Mouse (Mus musculus): ENCODE measurements around the gene Gm49366. TPM values are rescaled to one million over a fixed set of nuclear protein-coding genes. Genes with fewer than 3 reads are reported as not detected.
"Not testable (repeated sequence)": the region's sequence is repeated elsewhere in the genome, so short reads cannot be mapped to it uniquely, and the experiment has no call there.

Gm49366 gene
- polyA plus RNA-seq, 1 experiment from 2014 or later: not detected

GRCm38 (mm10) chr12:84028328-84028727 is 10.4 kb upstream of the Gm49366 start:
- 44% methylated on average over 3 of the region's 3 CpGs for WGBS
- not testable (repeated sequence) for H3K4me1 ChIP-seq (replicated peaks; ENCODE audit: control insufficient read depth, insufficient read depth, low read length); H3K27me3 ChIP-seq (replicated peaks; ENCODE audit: control insufficient read depth, insufficient read depth, low read length); H3K9me3 ChIP-seq (ENCODE audit: control insufficient read depth, low read length); H3K4me3 ChIP-seq (replicated peaks; ENCODE audit: low read length); H3K27ac ChIP-seq (ENCODE audit: low read length); H3K36me3 ChIP-seq (ENCODE audit: control insufficient read depth, insufficient read depth); H3K9ac ChIP-seq (replicated peaks; ENCODE audit: low read depth, low read length); H3K4me2 ChIP-seq (ENCODE audit: low read length); ATAC-seq

- H3K4me1 ChIP-seq (replicated peaks; ENCODE audit: control insufficient read depth, insufficient read depth, low read length); H3K27me3 ChIP-seq (replicated peaks; ENCODE audit: control insufficient read depth, insufficient read depth, low read length); ATAC-seq; H3K4me2 ChIP-seq (ENCODE audit: low read length); H3K4me3 ChIP-seq (replicated peaks; ENCODE audit: low read length); H3K9me3 ChIP-seq (ENCODE audit: control insufficient read depth, low read length); H3K36me3 ChIP-seq (ENCODE audit: control insufficient read depth, insufficient read depth); H3K9ac ChIP-seq (replicated peaks; ENCODE audit: low read depth, low read length); H3K27ac ChIP-seq (ENCODE audit: low read length): not testable (repeated sequence)
- WGBS: 75% methylated on average over 1 of the region's 1 CpGs
These were observed 9.7 kb upstream of the Gm49366 start for GRCm38 (mm10) chr12:84029043-84029442.

- WGBS: 69% methylated on average over 4 of the region's 4 CpGs
- no peak overlapping the region for H3K27ac ChIP-seq (ENCODE audit: low read length)
- H3K27me3 ChIP-seq (replicated peaks; ENCODE audit: control insufficient read depth, insufficient read depth, low read length): no peaks in the 10 kb centered on the region
- H3K4me2 ChIP-seq (ENCODE audit: low read length): no peak overlapping the region
- no peaks in the 10 kb centered on the region for H3K9me3 ChIP-seq (ENCODE audit: control insufficient read depth, low read length)
- H3K4me3 ChIP-seq (replicated peaks; ENCODE audit: low read length): no peak overlapping the region
- no peaks in the 10 kb centered on the region for H3K36me3 ChIP-seq (ENCODE audit: control insufficient read depth, insufficient read depth)
- peak; percentile 83 for ATAC-seq
- H3K4me1 ChIP-seq (replicated peaks; ENCODE audit: control insufficient read depth, insufficient read depth, low read length): no peaks in the 10 kb centered on the region
- no peak overlapping the region for H3K9ac ChIP-seq (replicated peaks; ENCODE audit: low read depth, low read length)
These were observed 7.9 kb upstream of the Gm49366 start for GRCm38 (mm10) chr12:84030659-84031332.

- no peaks in the 10 kb centered on the region for H3K36me3 ChIP-seq (ENCODE audit: control insufficient read depth, insufficient read depth)
- H3K27me3 ChIP-seq (replicated peaks; ENCODE audit: control insufficient read depth, insufficient read depth, low read length): no peaks in the 10 kb centered on the region
- no peaks in the 10 kb centered on the region for H3K9me3 ChIP-seq (ENCODE audit: control insufficient read depth, low read length)
- H3K4me1 ChIP-seq (replicated peaks; ENCODE audit: control insufficient read depth, insufficient read depth, low read length): no peaks in the 10 kb centered on the region
- WGBS: 92% methylated on average over 4 of the region's 4 CpGs
- no peak for ATAC-seq
- H3K4me2 ChIP-seq (ENCODE audit: low read length): no peak overlapping the region
- H3K4me3 ChIP-seq (replicated peaks; ENCODE audit: low read length): no peak overlapping the region
- H3K27ac ChIP-seq (ENCODE audit: low read length): no peak overlapping the region
- no peak overlapping the region for H3K9ac ChIP-seq (replicated peaks; ENCODE audit: low read depth, low read length)
These were observed 5.9 kb upstream of the Gm49366 start for GRCm38 (mm10) chr12:84032854-84033253.

- not testable (repeated sequence) for H3K9ac ChIP-seq (replicated peaks; ENCODE audit: low read depth, low read length); H3K4me2 ChIP-seq (ENCODE audit: low read length); H3K27me3 ChIP-seq (replicated peaks; ENCODE audit: control insufficient read depth, insufficient read depth, low read length); H3K36me3 ChIP-seq (ENCODE audit: control insufficient read depth, insufficient read depth); ATAC-seq; H3K27ac ChIP-seq (ENCODE audit: low read length); H3K4me3 ChIP-seq (replicated peaks; ENCODE audit: low read length); H3K4me1 ChIP-seq (replicated peaks; ENCODE audit: control insufficient read depth, insufficient read depth, low read length); H3K9me3 ChIP-seq (ENCODE audit: control insufficient read depth, low read length)
- WGBS: 82% methylated on average over 2 of the region's 2 CpGs
These were observed 5.4 kb upstream of the Gm49366 start for GRCm38 (mm10) chr12:84033302-84033701.

- Histone ChIP-seq H3K36me3 (ENCODE audit: control insufficient read depth, insufficient read depth) (no peaks in the 10 kb centered on the region), H3K4me1 (replicated peaks; ENCODE audit: control insufficient read depth, insufficient read depth, low read length) (no peaks in the 10 kb centered on the region), H3K27ac (ENCODE audit: low read length) (no peak overlapping the region), H3K4me2 (ENCODE audit: low read length) (no peak overlapping the region), H3K27me3 (replicated peaks; ENCODE audit: control insufficient read depth, insufficient read depth, low read length) (no peaks in the 10 kb centered on the region), H3K9me3 (ENCODE audit: control insufficient read depth, low read length) (no peaks in the 10 kb centered on the region), H3K4me3 (replicated peaks; ENCODE audit: low read length) (no peak overlapping the region), H3K9ac (replicated peaks; ENCODE audit: low read depth, low read length) (no peak overlapping the region)
- no peak for ATAC-seq
- 81% methylated on average over 4 of the region's 4 CpGs for WGBS
These were observed 4.6 kb upstream of the Gm49366 start for GRCm38 (mm10) chr12:84034108-84034507.

- peak; percentile 61 for ATAC-seq
These were observed 494 bp upstream of the Gm49366 start, which contains the start of gene Acot4 for GRCm38 (mm10) chr12:84038241-84038640. TSS of gene Acot4 (plus strand) at chr12:84038379.

GRCm38 (mm10) chr12:84042248-84042647 is 3.5 kb downstream of the Gm49366 start:
- ATAC-seq: no peak
- no peak overlapping the region for H3K9ac ChIP-seq (replicated peaks; ENCODE audit: low read depth, low read length)
- H3K27ac ChIP-seq (ENCODE audit: low read length): no peak overlapping the region
- no peak overlapping the region for H3K4me2 ChIP-seq (ENCODE audit: low read length)
- no peaks in the 10 kb centered on the region for H3K4me1 ChIP-seq (replicated peaks; ENCODE audit: control insufficient read depth, insufficient read depth, low read length)
- H3K27me3 ChIP-seq (replicated peaks; ENCODE audit: control insufficient read depth, insufficient read depth, low read length): no peaks in the 10 kb centered on the region
- WGBS: 89% methylated on average over 5 of the region's 5 CpGs
- no peaks in the 10 kb centered on the region for H3K36me3 ChIP-seq (ENCODE audit: control insufficient read depth, insufficient read depth)
- H3K9me3 ChIP-seq (ENCODE audit: control insufficient read depth, low read length): peaks cover 2% of the 10 kb centered on the region; the same call in 1 of the 2 replicates
- H3K4me3 ChIP-seq (replicated peaks; ENCODE audit: low read length): no peak overlapping the region

More at GRCm38 (mm10) chr12:84038241-84038640, 494 bp upstream of the Gm49366 start, which contains the start of gene Acot4:
- 11% methylated on average over 32 of the region's 32 CpGs for WGBS
- H3K27me3 ChIP-seq (replicated peaks; ENCODE audit: control insufficient read depth, insufficient read depth, low read length); H3K36me3 ChIP-seq (ENCODE audit: control insufficient read depth, insufficient read depth); H3K4me1 ChIP-seq (replicated peaks; ENCODE audit: control insufficient read depth, insufficient read depth, low read length); H3K27ac ChIP-seq (ENCODE audit: low read length); H3K9me3 ChIP-seq (ENCODE audit: control insufficient read depth, low read length): not testable (repeated sequence)
- Histone ChIP-seq H3K4me3 (replicated peaks; ENCODE audit: low read length) (peak within 1 kb of the TSS; percentile 45), H3K4me2 (ENCODE audit: low read length) (peak within 1 kb of the TSS; percentile 64), H3K9ac (replicated peaks; ENCODE audit: low read depth, low read length) (peak within 1 kb of the TSS; percentile 55)

GRCm38 (mm10) chr12:84044045-84044444 is 5.3 kb downstream of the Gm49366 start:
- Histone ChIP-seq H3K27ac (ENCODE audit: low read length) (no peak overlapping the region), H3K36me3 (ENCODE audit: control insufficient read depth, insufficient read depth) (no peaks in the 10 kb centered on the region), H3K4me1 (replicated peaks; ENCODE audit: control insufficient read depth, insufficient read depth, low read length) (no peaks in the 10 kb centered on the region), H3K4me2 (ENCODE audit: low read length) (no peak overlapping the region), H3K9me3 (ENCODE audit: control insufficient read depth, low read length) (peaks cover 7% of the 10 kb centered on the region; the same call in 1 of the 2 replicates), H3K4me3 (replicated peaks; ENCODE audit: low read length) (no peak overlapping the region), H3K27me3 (replicated peaks; ENCODE audit: control insufficient read depth, insufficient read depth, low read length) (no peaks in the 10 kb centered on the region), H3K9ac (replicated peaks; ENCODE audit: low read depth, low read length) (no peak overlapping the region)
- WGBS: 70% methylated on average over 2 of the region's 2 CpGs
- no peak for ATAC-seq
